Mouse (Mus musculus) embryonic facial prominence, embryonic 14.5 days (tissue): ENCODE measurements around the gene Spata18. TPM values are rescaled to one million over a fixed set of nuclear protein-coding genes. Genes with fewer than 3 reads are reported as not detected.

Experiments
- ATAC-seq: fragments of 200-750 bp; cut with Nextera tagmentation; 2 replicates; pipeline ENCODE4 v1.8.0; 2017; ENCODE audit warnings: low read depth, moderate number of reproducible peaks, moderate TSS enrichment
- DNase-seq: peaks from one replicate; pipeline ENCODE4 v3.0.0-alpha.2; 2015; ENCODE audit warnings: low spot score
- H3K27ac ChIP-seq: fragments of 300-500 bp; sonication (generic); replicated peaks from 2 replicates; pipeline ENCODE4 v1.5.1; 2014; ENCODE audit warnings: low read depth, mild to moderate bottlenecking, low read length, moderate library complexity
- H3K27me3 ChIP-seq: fragments of 300-500 bp; sonication (generic); replicated peaks from 2 replicates; pipeline ENCODE4 v1.6.1; 2014; ENCODE audit warnings: low read length; ENCODE audit not compliant: control insufficient read depth, insufficient read depth
- H3K36me3 ChIP-seq: fragments of 300-500 bp; sonication (generic); 2 replicates; pipeline ENCODE4 v1.6.1; 2014; ENCODE audit warnings: low read length, mixed read lengths; ENCODE audit not compliant: control insufficient read depth, insufficient read depth
- H3K4me1 ChIP-seq: fragments of 300-500 bp; sonication (generic); 2 replicates; pipeline ENCODE4 v1.6.1; 2014; ENCODE audit warnings: antibody characterized with exemption, low read length; ENCODE audit not compliant: control insufficient read depth, insufficient read depth
- H3K4me2 ChIP-seq: fragments of 300-500 bp; sonication (generic); 2 replicates; pipeline ENCODE4 v1.6.1; 2014; ENCODE audit warnings: low read depth, mild to moderate bottlenecking, low read length, moderate library complexity, mixed read lengths
- H3K4me3 ChIP-seq: fragments of 300-500 bp; sonication (generic); 2 replicates; pipeline ENCODE4 v1.5.1; 2014; ENCODE audit warnings: low read depth, mild to moderate bottlenecking, low read length
- H3K9ac ChIP-seq: fragments of 300-500 bp; sonication (generic); 2 replicates; pipeline ENCODE4 v1.6.1; 2014; ENCODE audit warnings: low read depth, mild to moderate bottlenecking, low read length, moderate library complexity, mixed read lengths
- H3K9me3 ChIP-seq: fragments of 300-500 bp; sonication (generic); 2 replicates; pipeline ENCODE4 v1.6.1; 2016; ENCODE audit warnings: low read length; ENCODE audit not compliant: control insufficient read depth
- WGBS: fragments of 180-500 bp; shearing (Covaris S2); extraction: QIAGEN DNeasy Blood & Tissue Kit; methylation state at CpG from one replicate; pipeline ENCODE4 v1.1.7; 2014; 5-methylcytosine and 5-hydroxymethylcytosine counted together
- polyA plus RNA-seq: library from polyadenylated mRNA; unstranded; fragments of >200 nt; fragmentation: Nextera tagmentation; extraction: Ambion mirVana; gene quantifications from 2 replicates; pipeline ENCODE4 v1.2.1, GENCODE M21; 2014

Spata18 gene
- polyA plus RNA-seq, 1 experiment from 2014 or later, result 1.1 TPM

- H3K4me2 ChIP-seq, result peak overlapping the region; percentile 28; the same call in 1 of the 2 replicates
- WGBS, result 54% methylated on average over 13 of the region's 13 CpGs
- H3K27ac ChIP-seq, result no peak overlapping the region
- H3K27me3 ChIP-seq, result no peaks in the 10 kb centered on the region
- no peaks in the 10 kb centered on the region for H3K36me3 ChIP-seq
- ATAC-seq, result no peak
- no peak overlapping the region for H3K4me3 ChIP-seq
- no peaks in the 10 kb centered on the region for H3K9me3 ChIP-seq
- H3K9ac ChIP-seq, result no peak overlapping the region
- DNase-seq, result peak; percentile 23
- H3K4me1 ChIP-seq, result no peaks in the 10 kb centered on the region
Observed at GRCm38 (mm10) chr5:73676626-73677025, 25.4 kb downstream of the Spata18 start.

- no peaks in the 10 kb centered on the region for H3K9me3 ChIP-seq
- WGBS, result 79% methylated on average over 6 of the region's 6 CpGs
- no peak overlapping the region for H3K4me3 ChIP-seq
- H3K27me3 ChIP-seq, result no peaks in the 10 kb centered on the region
- no peak for DNase-seq
- no peaks in the 10 kb centered on the region for H3K4me1 ChIP-seq
- no peaks in the 10 kb centered on the region for H3K36me3 ChIP-seq
- no peak overlapping the region for H3K9ac ChIP-seq
- no peak overlapping the region for H3K27ac ChIP-seq
- no peak for ATAC-seq
- H3K4me2 ChIP-seq, result no peak overlapping the region
Observed at GRCm38 (mm10) chr5:73683221-73683620, 32.0 kb downstream of the Spata18 start.

GRCm38 (mm10) chr5:73683706-73684409, 32.7 kb downstream of the Spata18 start:
- H3K27me3 ChIP-seq, result no peaks in the 10 kb centered on the region
- peak; percentile 48 for DNase-seq
- no peak for ATAC-seq
- no peaks in the 10 kb centered on the region for H3K4me1 ChIP-seq
- H3K4me3 ChIP-seq, result no peak overlapping the region
- H3K4me2 ChIP-seq, result no peak overlapping the region
- H3K9ac ChIP-seq, result no peak overlapping the region
- H3K36me3 ChIP-seq, result no peaks in the 10 kb centered on the region
- H3K27ac ChIP-seq, result no peak overlapping the region
- 54% methylated on average over 9 of the region's 9 CpGs for WGBS
- H3K9me3 ChIP-seq, result no peaks in the 10 kb centered on the region

- 15% methylated on average over 4 of the region's 4 CpGs for WGBS
- no peak overlapping the region for H3K9ac ChIP-seq
- peak; percentile 68 for DNase-seq
- no peaks in the 10 kb centered on the region for H3K9me3 ChIP-seq
- H3K36me3 ChIP-seq, result no peaks in the 10 kb centered on the region
- H3K4me3 ChIP-seq, result no peak overlapping the region
- H3K27ac ChIP-seq, result no peak overlapping the region
- H3K27me3 ChIP-seq, result no peaks in the 10 kb centered on the region
- H3K4me1 ChIP-seq, result 0 out of 2 replicates have a peak, but pooled peaks cover 3% of the 10 kb centered on the region
- H3K4me2 ChIP-seq, result no peak overlapping the region
- no peak for ATAC-seq
Observed at GRCm38 (mm10) chr5:73686149-73686548, 35.0 kb downstream of the Spata18 start.

- 61% methylated on average over 1 of the region's 1 CpGs for WGBS
- H3K27ac ChIP-seq, result no peak overlapping the region
- no peaks in the 10 kb centered on the region for H3K36me3 ChIP-seq
Observed at GRCm38 (mm10) chr5:73688576-73688975, 37.4 kb downstream of the Spata18 start.

GRCm38 (mm10) chr5:73690146-73690545, 39.0 kb downstream of the Spata18 start:
- Histone ChIP-seq H3K9ac (no peak overlapping the region), H3K27me3 (no peaks in the 10 kb centered on the region), H3K36me3 (no peaks in the 10 kb centered on the region), H3K4me2 (no peak overlapping the region), H3K9me3 (no peaks in the 10 kb centered on the region), H3K4me3 (no peak overlapping the region), H3K4me1 (peaks cover 19% of the 10 kb centered on the region), H3K27ac (no peak overlapping the region)
- ATAC-seq (no peak), DNase-seq (peak; percentile 27)
- WGBS, result 49% methylated on average over 2 of the region's 2 CpGs

More at GRCm38 (mm10) chr5:73688576-73688975, 37.4 kb downstream of the Spata18 start:
- H3K27me3 ChIP-seq, result no peaks in the 10 kb centered on the region
- H3K9ac ChIP-seq, result no peak overlapping the region
- H3K4me3 ChIP-seq, result no peak overlapping the region
- ATAC-seq (no peak), DNase-seq (no peak)
- peaks cover 6% of the 10 kb centered on the region; the same call in 1 of the 2 replicates for H3K4me1 ChIP-seq
- H3K4me2 ChIP-seq, result no peak overlapping the region
- no peaks in the 10 kb centered on the region for H3K9me3 ChIP-seq

GRCm38 (mm10) chr5:73691723-73692520, 40.7 kb downstream of the Spata18 start:
- no peaks in the 10 kb centered on the region for H3K27me3 ChIP-seq
- H3K9ac ChIP-seq, result no peak overlapping the region
- no peak overlapping the region for H3K27ac ChIP-seq
- H3K9me3 ChIP-seq, result no peaks in the 10 kb centered on the region
- DNase-seq, result no peak
- ATAC-seq, result no peak; the same call in 1 of the 2 replicates
- WGBS, result 36% methylated on average over 15 of the region's 15 CpGs
- peaks cover 19% of the 10 kb centered on the region for H3K4me1 ChIP-seq
- no peak overlapping the region for H3K4me2 ChIP-seq
- no peaks in the 10 kb centered on the region for H3K36me3 ChIP-seq
- no peak overlapping the region for H3K4me3 ChIP-seq

- H3K4me3 ChIP-seq, result no peak overlapping the region
- DNase-seq (peak; percentile 68), ATAC-seq (no peak)
Observed at GRCm38 (mm10) chr5:73693778-73694177, 42.6 kb downstream of the Spata18 start.

More at GRCm38 (mm10) chr5:73693778-73694177, 42.6 kb downstream of the Spata18 start:
- H3K4me1 ChIP-seq, result peaks cover 19% of the 10 kb centered on the region
- no peak overlapping the region for H3K4me2 ChIP-seq
- no peaks in the 10 kb centered on the region for H3K27me3 ChIP-seq
- no peaks in the 10 kb centered on the region for H3K36me3 ChIP-seq
- H3K9ac ChIP-seq, result no peak overlapping the region
- peak overlapping the region; percentile 69; the same call in 1 of the 2 replicates for H3K27ac ChIP-seq
- WGBS, result 33% methylated on average over 1 of the region's 1 CpGs
- no peaks in the 10 kb centered on the region for H3K9me3 ChIP-seq
